Mouse (Mus musculus) megakaryocyte, embryonic 14.5 days (primary cell): ENCODE data around the gene Milr1.

Experiments
- FLI1 ChIP-seq: IDR thresholded peaks from 2 replicates; pipeline ENCODE4 v1.6.1; 2012; ENCODE audit warnings: low read length, inconsistent platforms, mixed read lengths
- GATA1 ChIP-seq: IDR thresholded peaks from 3 replicates; pipeline ENCODE4 v1.6.1; 2012; ENCODE audit warnings: mixed read lengths, low read length, inconsistent platforms, borderline replicate concordance

DNA sequence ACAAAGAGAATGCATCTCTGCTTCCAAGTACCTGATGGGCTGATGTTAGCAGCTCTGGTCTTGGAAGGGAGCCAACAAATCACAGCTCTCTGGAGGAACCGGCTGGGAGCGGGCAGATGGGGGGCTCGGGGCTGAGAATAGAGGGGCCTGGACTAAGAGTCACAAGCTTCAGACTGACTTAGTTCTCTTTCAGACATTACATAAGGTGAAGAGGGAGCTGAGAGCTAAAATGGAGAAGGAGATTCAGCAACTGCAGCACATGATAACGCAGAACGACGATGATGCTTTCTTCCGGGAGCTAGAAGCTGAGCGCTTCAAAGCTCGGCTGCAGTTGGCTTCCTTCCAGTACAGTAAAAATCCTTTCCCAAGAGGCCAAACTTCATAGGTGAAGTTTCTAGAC lies 67.3 kb downstream of the Milr1 start:
- TF ChIP-seq GATA1 (no peak), FLI1 (no peak)
